Mouse (Mus musculus) hindbrain, embryonic 15.5 days (tissue): Measurements from ENCODE around the gene Ankrd63. TPM values are rescaled to one million over a fixed set of nuclear protein-coding genes. Genes with fewer than 3 reads are reported as not detected.

Experiments used
- ATAC-seq: fragments of 200-750 bp; cut with Nextera tagmentation; 2 replicates; pipeline ENCODE4 v1.8.0; 2017; ENCODE audit warnings: low read depth, moderate number of reproducible peaks, moderate TSS enrichment; ENCODE audit not compliant: low FRiP score
- H3K27ac ChIP-seq: fragments of 300-500 bp; sonication (generic); replicated peaks from 2 replicates; pipeline ENCODE4 v1.5.1; 2015; ENCODE audit warnings: mild to moderate bottlenecking, inconsistent platforms
- H3K27me3 ChIP-seq: fragments of 300-500 bp; sonication (generic); 2 replicates; pipeline ENCODE4 v1.6.1; 2015; ENCODE audit warnings: control low read depth, inconsistent platforms
- H3K36me3 ChIP-seq: fragments of 300-500 bp; sonication (generic); 2 replicates; pipeline ENCODE4 v1.6.1; 2015; ENCODE audit warnings: control low read depth, inconsistent platforms
- H3K4me1 ChIP-seq: fragments of 300-500 bp; sonication (generic); replicated peaks from 2 replicates; pipeline ENCODE4 v1.6.1; 2015; ENCODE audit warnings: control low read depth, inconsistent platforms
- H3K4me2 ChIP-seq: fragments of 300-500 bp; sonication (generic); 2 replicates; pipeline ENCODE4 v1.6.1; 2015; ENCODE audit warnings: moderate library complexity, mild to moderate bottlenecking, inconsistent platforms
- H3K4me3 ChIP-seq: fragments of 300-500 bp; sonication (generic); 2 replicates; pipeline ENCODE4 v1.5.1; 2015; ENCODE audit warnings: mild to moderate bottlenecking, inconsistent platforms
- H3K9ac ChIP-seq: fragments of 300-500 bp; sonication (generic); 2 replicates; pipeline ENCODE4 v1.6.1; 2015; ENCODE audit warnings: inconsistent platforms
- H3K9me3 ChIP-seq: fragments of 300-500 bp; sonication (generic); 2 replicates; pipeline ENCODE4 v1.6.1; 2016; ENCODE audit warnings: control low read depth, inconsistent platforms
- WGBS: fragments of 180-500 bp; shearing (Covaris S2); methylation state at CpG from one replicate; pipeline ENCODE4 v1.1.7; 2015; 5-methylcytosine and 5-hydroxymethylcytosine counted together
- polyA plus RNA-seq: library from polyadenylated mRNA; unstranded; fragments of >200 nt; fragmentation: Nextera tagmentation; extraction: Ambion mirVana; gene quantifications from 2 replicates; pipeline ENCODE4 v1.2.1, GENCODE M21; 2015

Gene Ankrd63
- polyA plus RNA-seq, 1 experiment from 2014 or later, result 0.05 TPM

DNA sequence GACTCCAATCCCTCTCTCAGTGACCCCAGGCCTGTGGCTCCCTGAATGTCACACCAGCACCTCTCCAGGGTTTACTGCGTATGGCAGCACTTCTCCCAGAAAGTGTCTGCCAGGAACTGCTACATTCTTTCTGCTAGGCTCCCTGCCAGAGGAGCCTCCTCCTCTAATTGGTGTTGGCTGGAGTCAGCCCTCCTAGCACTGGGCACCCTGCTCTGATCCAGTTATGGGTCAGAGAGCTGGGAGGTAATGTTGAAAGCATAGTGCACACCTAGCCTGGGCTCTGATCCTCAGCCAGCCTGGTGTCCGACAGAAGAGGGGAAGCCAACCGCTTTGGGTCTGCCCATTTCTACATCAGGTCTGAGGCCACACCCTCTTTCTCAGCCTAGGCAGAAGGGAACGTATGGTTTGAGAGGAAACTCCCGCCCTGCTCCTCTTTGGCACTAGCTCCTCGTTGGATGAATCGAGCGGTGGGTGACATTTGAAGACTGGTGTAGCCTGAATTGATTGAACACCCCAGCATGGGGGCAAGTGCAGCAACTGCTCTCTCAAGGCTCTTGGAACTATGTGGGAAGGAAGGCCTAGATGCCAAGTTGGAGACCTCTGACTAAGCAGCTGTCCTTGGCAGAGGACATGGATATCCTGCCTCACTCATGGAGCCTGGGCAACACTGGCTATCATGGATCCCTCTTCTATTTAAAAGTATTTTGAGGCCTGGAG lies 21.1 kb downstream of the Ankrd63 start:
- Histone ChIP-seq H3K36me3 (no peaks in the 10 kb centered on the region; the same call in 1 of the 2 replicates), H3K9me3 (no peaks in the 10 kb centered on the region), H3K4me1 (peaks cover under 1% of the 10 kb centered on the region), H3K4me3 (no peak overlapping the region), H3K27ac (no peak overlapping the region), H3K9ac (no peak overlapping the region), H3K27me3 (peaks cover 18% of the 10 kb centered on the region), H3K4me2 (no peak overlapping the region)
- 51% methylated on average over 8 of the region's 8 CpGs for WGBS
- peak; percentile 24; the same call in 1 of the 2 replicates for ATAC-seq

DNA sequence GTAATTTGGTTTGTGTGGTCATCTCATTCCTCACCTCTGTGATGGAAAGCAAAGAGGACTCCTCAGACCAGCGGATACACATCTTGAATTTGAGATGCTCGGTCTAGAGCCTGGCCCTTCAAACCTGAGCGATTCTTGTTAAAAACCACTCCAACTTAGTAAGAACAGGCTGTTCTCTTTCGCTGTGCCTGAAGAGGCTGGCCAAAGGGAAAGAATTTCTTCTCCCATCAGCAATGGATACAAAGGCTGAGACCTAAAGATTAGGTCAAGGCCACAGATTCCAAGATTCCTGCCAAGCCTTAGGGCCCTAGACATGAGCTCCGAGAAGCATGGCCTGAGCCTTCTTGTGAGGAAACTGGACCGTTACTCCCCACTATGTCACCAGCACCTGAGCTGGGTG lies 22.8 kb downstream of the Ankrd63 start:
- H3K27me3 ChIP-seq, result peaks cover 30% of the 10 kb centered on the region
- 92% methylated on average over 6 of the region's 6 CpGs for WGBS
- no peaks in the 10 kb centered on the region for H3K9me3 ChIP-seq
- H3K9ac ChIP-seq, result no peak overlapping the region
- H3K36me3 ChIP-seq, result no peaks in the 10 kb centered on the region; the same call in 1 of the 2 replicates
- H3K27ac ChIP-seq, result no peak overlapping the region
- H3K4me2 ChIP-seq, result no peak overlapping the region
- H3K4me3 ChIP-seq, result no peak overlapping the region
- ATAC-seq, result no peak
- H3K4me1 ChIP-seq, result peaks cover 14% of the 10 kb centered on the region

DNA sequence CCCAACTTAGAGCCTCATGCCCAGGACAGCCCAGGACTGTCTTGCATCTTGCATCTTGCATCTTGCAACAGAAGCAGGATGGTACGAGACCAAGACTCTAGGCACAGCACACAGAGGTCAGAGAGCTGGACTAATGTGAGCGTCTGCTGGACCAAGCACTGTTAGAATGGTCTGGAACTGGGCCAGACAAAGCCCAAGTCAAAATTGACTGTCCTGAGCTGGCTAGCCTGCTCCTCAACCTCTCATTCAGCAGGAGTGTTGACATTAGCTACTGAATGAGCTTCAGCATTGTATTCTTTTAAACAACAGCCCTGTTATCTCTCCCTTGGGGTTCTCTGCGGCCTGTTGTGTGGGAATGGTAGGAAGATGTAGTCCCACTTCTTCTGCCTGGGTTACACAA lies 24.2 kb downstream of the Ankrd63 start:
- no peak for ATAC-seq
- H3K9ac ChIP-seq, result no peak overlapping the region
- no peak overlapping the region for H3K4me3 ChIP-seq
- 77% methylated on average over 3 of the region's 3 CpGs for WGBS
- peaks cover 42% of the 10 kb centered on the region for H3K27me3 ChIP-seq
- no peaks in the 10 kb centered on the region; the same call in 1 of the 2 replicates for H3K36me3 ChIP-seq
- H3K27ac ChIP-seq, result no peak overlapping the region
- H3K4me2 ChIP-seq, result no peak overlapping the region
- H3K4me1 ChIP-seq, result peaks cover 14% of the 10 kb centered on the region
- no peaks in the 10 kb centered on the region for H3K9me3 ChIP-seq

DNA sequence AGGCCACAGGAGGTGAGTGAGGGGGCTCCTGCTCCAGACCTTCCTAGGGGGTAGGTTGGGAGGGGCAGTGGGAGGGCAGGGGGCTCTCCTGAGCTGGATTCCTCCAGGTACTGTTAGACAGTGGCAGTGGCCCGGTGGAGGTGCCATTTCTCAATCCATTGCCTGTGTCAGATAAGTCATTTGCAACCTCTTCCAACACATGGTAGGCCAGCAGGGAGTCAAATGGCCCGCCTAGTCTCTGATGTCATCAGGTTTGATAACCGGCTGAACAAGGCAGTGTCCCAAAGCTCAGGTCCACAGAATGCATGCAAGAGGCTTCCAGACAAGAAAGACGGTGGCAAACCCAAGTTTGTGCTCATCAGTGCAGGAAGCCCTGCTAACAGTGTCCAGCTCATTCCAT lies 25.9 kb downstream of the Ankrd63 start:
- Histone ChIP-seq H3K36me3 (no peaks in the 10 kb centered on the region; the same call in 1 of the 2 replicates), H3K4me1 (peaks cover 14% of the 10 kb centered on the region), H3K9me3 (no peaks in the 10 kb centered on the region), H3K27me3 (peaks cover 47% of the 10 kb centered on the region), H3K4me3 (peak overlapping the region; percentile 46), H3K4me2 (peak overlapping the region; percentile 96), H3K9ac (no peak overlapping the region), H3K27ac (no peak overlapping the region)
- ATAC-seq, result no peak; the same call in 1 of the 2 replicates
- 22% methylated on average over 4 of the region's 4 CpGs for WGBS

DNA sequence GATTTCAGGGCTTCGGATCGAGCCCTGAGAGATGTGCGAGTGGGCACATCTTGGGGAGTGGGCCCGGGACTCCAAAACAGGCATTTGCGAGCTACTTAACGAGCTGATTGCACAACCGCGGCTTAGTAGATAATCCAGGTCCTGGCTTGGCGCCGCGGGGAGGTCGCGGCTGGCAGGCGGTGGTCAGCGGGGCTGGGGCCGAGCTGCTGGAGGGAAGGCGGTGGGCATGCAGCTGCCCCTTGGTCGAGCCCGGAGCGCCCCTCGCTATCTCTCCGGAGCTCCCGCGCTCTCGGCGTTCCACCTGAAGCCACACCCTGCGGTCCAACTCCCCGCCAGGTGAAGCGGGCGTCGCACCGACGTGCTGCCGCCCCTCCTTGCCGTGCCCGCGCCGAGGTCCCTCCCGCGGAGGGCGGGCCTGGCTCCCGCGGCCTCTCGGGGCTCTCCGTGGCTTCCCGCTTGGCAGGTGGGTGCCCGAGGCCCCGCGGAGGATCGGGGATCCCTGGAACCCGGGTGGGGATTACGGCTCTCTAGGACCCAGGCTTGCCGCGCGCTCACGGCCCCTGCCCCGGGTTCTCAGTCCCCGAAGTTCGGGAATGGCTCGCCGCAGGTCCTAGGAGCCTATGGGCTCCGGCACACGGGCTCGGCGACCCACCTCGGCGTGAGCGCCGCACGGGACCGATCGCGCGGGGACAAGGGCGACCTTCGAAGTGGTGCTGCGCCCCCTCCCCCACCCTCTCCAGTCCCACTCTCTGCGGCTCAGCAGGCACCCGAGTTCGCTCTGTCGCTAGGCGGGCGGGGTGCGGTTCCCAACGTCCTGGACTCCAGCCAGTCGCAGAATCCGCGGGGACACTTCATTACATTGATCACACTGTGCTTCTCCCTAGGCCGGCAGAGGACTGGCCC lies 26.7 kb downstream of the Ankrd63 start:
- Histone ChIP-seq H3K9ac (peak overlapping the region; percentile 42), H3K27me3 (peaks cover 51% of the 10 kb centered on the region), H3K27ac (no peak overlapping the region), H3K4me3 (peak overlapping the region; percentile 46), H3K36me3 (no peaks in the 10 kb centered on the region; the same call in 1 of the 2 replicates), H3K9me3 (no peaks in the 10 kb centered on the region), H3K4me1 (peaks cover 14% of the 10 kb centered on the region), H3K4me2 (peak overlapping the region; percentile 96)
- WGBS, result 1% methylated on average over 83 of the region's 89 CpGs
- peak; percentile 31; the same call in 1 of the 2 replicates for ATAC-seq

DNA sequence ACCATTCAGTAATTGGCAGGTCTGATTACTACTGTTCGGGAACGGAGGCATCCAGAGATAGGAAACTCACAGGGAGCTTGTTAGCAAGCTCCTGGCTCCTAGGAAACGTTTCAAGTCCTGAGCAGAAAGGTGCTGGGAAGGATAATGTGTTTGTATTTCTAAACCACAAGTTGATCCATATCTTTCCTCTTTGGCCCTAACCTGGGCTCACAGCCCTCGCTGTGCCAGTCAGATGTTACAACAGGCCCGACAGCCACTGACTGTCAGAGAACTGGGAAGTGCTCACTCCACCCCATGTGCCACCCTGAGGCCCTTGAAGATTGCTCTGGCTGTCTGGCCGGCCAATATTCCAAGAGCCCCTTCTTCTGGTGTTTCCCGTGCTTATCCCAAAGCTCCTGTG lies 29.3 kb downstream of the Ankrd63 start:
- H3K9me3 ChIP-seq, result no peaks in the 10 kb centered on the region
- ATAC-seq, result no peak
- H3K27ac ChIP-seq, result no peak overlapping the region
- peaks cover 45% of the 10 kb centered on the region for H3K27me3 ChIP-seq
- H3K4me3 ChIP-seq, result no peak overlapping the region
- WGBS, result 25% methylated on average over 7 of the region's 7 CpGs
- no peaks in the 10 kb centered on the region for H3K36me3 ChIP-seq
- H3K4me1 ChIP-seq, result peaks cover 18% of the 10 kb centered on the region
- no peak overlapping the region for H3K9ac ChIP-seq
- no peak overlapping the region for H3K4me2 ChIP-seq

DNA sequence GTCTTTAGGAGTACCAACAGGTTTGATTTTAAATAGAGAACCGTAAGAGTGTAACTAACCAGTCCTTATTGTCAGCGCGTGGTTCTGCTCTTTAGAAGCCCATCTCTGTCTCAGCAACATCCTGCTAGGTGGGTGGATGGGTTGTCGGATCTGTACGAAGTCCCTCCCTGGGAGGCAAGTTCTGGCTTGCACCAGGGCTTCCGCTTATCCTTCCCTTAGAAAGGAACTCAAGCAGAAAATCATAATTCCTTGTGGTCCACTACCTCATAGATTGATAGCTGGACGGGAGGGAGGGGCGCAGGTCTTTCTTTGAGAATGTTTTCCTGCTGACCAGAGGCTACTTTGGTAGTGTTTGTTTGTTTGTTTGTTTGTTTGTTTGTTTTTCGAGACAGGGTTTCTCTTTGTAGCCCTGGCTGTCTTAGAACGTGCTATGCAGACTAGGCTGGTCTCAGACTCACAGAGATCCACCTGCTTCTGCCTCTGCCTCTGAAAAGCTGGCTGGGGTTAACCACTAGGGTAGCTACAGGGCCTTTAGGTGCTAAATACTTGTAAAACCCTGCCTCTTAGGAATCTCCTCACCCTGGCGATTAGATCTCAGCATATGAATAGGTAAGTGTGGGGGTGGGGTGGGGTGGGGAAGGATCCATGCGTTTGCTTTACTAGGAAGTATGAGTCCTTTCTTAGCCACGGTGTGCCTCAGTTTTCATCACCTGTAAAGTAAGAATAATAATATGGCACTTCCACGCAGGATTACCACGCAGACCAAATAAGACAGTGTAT lies 29.9 kb downstream of the Ankrd63 start:
- Histone ChIP-seq H3K4me3 (no peak overlapping the region), H3K36me3 (no peaks in the 10 kb centered on the region), H3K27me3 (peaks cover 41% of the 10 kb centered on the region), H3K27ac (no peak overlapping the region), H3K9ac (no peak overlapping the region), H3K4me2 (no peak overlapping the region), H3K4me1 (peaks cover 24% of the 10 kb centered on the region), H3K9me3 (no peaks in the 10 kb centered on the region)
- no peak for ATAC-seq
- 25% methylated on average over 15 of the region's 15 CpGs for WGBS

DNA sequence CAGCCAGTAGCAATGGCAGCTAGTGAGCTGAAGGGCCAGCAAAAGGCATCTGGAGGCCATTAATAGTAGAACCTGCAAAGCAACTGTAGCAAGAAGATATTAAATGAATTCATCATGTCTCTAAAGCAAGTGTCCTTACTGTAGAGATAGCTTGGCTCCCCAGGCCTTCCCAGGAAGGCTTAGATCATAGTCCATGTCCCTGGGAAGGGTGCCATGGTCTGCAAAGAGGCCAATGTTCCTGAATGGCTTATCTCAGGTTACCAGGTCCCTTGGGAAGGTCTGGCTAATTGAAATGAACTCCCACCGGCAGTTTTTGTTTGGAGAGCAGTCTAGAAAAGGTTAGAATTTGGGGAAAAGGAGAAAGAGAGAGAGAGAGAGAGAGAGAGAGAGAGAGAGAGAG lies 32.0 kb downstream of the Ankrd63 start:
- 88% methylated on average over 1 of the region's 1 CpGs for WGBS
- H3K27me3 ChIP-seq, result peaks cover 29% of the 10 kb centered on the region
- no peak overlapping the region for H3K4me3 ChIP-seq
- no peaks in the 10 kb centered on the region for H3K9me3 ChIP-seq
- no peak overlapping the region for H3K27ac ChIP-seq
- no peak overlapping the region for H3K9ac ChIP-seq
- H3K4me1 ChIP-seq, result peaks cover 17% of the 10 kb centered on the region
- H3K36me3 ChIP-seq, result no peaks in the 10 kb centered on the region
- ATAC-seq, result no peak
- no peak overlapping the region for H3K4me2 ChIP-seq

DNA sequence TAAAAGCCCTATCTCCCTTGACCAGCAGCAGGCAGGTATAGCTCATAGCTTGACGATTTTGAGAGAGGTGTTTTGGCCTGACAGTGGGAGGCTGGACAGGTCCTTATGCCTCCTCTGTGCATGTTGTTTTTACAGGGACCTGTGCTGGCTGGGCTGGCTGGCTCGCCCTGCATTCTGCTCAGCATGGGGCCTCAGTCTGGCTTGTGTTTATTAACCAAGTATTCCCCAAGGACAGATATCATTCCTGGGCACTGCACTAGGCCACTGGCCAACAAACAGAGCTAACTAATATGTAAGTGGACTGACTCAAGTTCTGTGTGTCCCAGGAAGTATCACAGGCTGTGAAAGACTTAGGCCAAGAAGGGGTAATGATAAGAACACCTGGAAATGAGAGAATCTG lies 34.0 kb downstream of the Ankrd63 start:
- Histone ChIP-seq H3K4me2 (no peak overlapping the region), H3K27ac (no peak overlapping the region), H3K27me3 (peaks cover 11% of the 10 kb centered on the region), H3K36me3 (no peaks in the 10 kb centered on the region), H3K4me1 (peaks cover 32% of the 10 kb centered on the region), H3K9me3 (no peaks in the 10 kb centered on the region), H3K9ac (no peak overlapping the region), H3K4me3 (no peak overlapping the region)
- ATAC-seq, result no peak
- 27% methylated on average over 2 of the region's 2 CpGs for WGBS

DNA sequence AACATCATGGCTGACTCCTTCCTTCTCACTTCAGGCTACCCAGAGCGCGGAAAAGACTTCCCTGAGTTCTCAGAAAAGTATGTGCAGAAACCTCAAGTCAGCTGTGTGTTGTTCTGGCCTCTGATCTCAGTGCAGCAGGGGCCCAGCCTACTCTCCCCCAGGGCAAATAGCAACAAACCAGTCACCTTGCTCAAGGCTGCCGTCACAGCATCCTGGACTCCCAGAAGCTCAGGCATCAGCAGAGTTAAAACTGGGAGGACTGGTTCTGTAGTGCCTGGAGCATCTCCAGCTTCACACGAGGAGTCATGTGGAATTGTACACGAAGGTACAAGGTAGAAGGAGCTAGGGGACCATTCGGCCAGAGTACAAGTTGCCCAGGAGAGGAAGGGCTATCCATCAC lies 34.5 kb downstream of the Ankrd63 start:
- Histone ChIP-seq H3K4me1 (peaks cover 38% of the 10 kb centered on the region), H3K9me3 (no peaks in the 10 kb centered on the region), H3K27me3 (0 out of 2 replicates have a peak, but pooled peaks cover 5% of the 10 kb centered on the region), H3K4me2 (no peak overlapping the region), H3K27ac (no peak overlapping the region), H3K36me3 (no peaks in the 10 kb centered on the region), H3K9ac (no peak overlapping the region), H3K4me3 (no peak overlapping the region)
- 72% methylated on average over 6 of the region's 6 CpGs for WGBS
- no peak for ATAC-seq

DNA sequence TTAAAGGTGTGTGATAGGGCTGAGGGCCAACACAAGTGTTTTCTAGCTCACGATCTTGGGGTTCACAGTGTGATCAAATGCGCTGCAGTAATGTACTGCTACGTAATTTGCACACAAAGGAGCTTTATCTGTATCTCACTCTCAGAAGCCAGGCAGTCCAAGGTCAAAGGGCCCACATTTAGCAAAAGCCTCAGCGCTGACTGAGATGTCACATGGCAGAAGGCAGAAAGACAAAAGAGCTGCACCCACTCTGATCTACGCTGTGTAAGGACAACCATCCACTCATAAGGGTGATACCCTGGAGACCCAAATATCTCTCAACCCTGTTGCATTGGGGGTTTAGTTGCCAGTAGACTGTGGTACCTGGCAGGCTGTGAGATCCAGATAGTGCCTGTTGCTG lies 36.6 kb downstream of the Ankrd63 start:
- Histone ChIP-seq H3K9ac (no peak overlapping the region), H3K4me3 (no peak overlapping the region), H3K4me2 (peak overlapping the region; percentile 67; the same call in 1 of the 2 replicates), H3K4me1 (peaks cover 53% of the 10 kb centered on the region), H3K27ac (no peak overlapping the region), H3K27me3 (no peaks in the 10 kb centered on the region), H3K9me3 (no peaks in the 10 kb centered on the region), H3K36me3 (no peaks in the 10 kb centered on the region)
- no peak for ATAC-seq
- WGBS, result 74% methylated on average over 5 of the region's 5 CpGs
